Mouse (Mus musculus): ENCODE data around the gene Slc30a10. TPM values are rescaled to one million over a fixed set of nuclear protein-coding genes. Genes with fewer than 3 reads are reported as not detected.

Slc30a10 gene
- total and polyA plus RNA-seq, 3 experiments = not detected

- intact Hi-C loops (cut with DNase I) = no loop called here
- Histone ChIP-seq H3K27me3 (ENCODE audit: control insufficient read depth, insufficient read depth, low read length) (no peaks in the 10 kb centered on the region), H3K27ac (no peak overlapping the region), H3K4me1 (ENCODE audit: control insufficient read depth, insufficient read depth, low read length) (no peaks in the 10 kb centered on the region), H3K79me2 (replicated peaks; ENCODE audit: control insufficient read depth, insufficient read depth, low read length) (no peaks in the 10 kb centered on the region), H3K9ac (ENCODE audit: low read depth, low read length) (no peak overlapping the region), H3K36me3 (ENCODE audit: control insufficient read depth, insufficient read depth, low read length) (no peaks in the 10 kb centered on the region), H3K4me3 (no peak overlapping the region)
- 85% methylated on average over 12 of the region's 12 CpGs for WGBS
- no peak for TF ChIP-seq EP300 (IDR thresholded peaks at IDR 0.05; ENCODE audit: insufficient read depth, low read depth, low read length)
- no peak for TF ChIP-seq POLR2A (IDR thresholded peaks at IDR 0.05; ENCODE audit: insufficient read depth, low read depth, low read length)
- no peak for TF ChIP-seq CTCF (IDR thresholded peaks at IDR 0.05)
- DNase-seq = no peak
Observed at GRCm38 (mm10) chr1:185483356-185484057, 28.9 kb downstream of the Slc30a10 start.

GRCm38 (mm10) chr1:185484281-185484680, 29.6 kb downstream of the Slc30a10 start:
- DNase-seq = no peak
- TF ChIP-seq EP300 (IDR thresholded peaks at IDR 0.05; ENCODE audit: insufficient read depth, low read depth, low read length) (no peak), POLR2A (IDR thresholded peaks at IDR 0.05; ENCODE audit: insufficient read depth, low read depth, low read length) (no peak), CTCF (IDR thresholded peaks at IDR 0.05) (no peak)
- no peaks in the 10 kb centered on the region for H3K36me3 ChIP-seq (ENCODE audit: control insufficient read depth, insufficient read depth, low read length)
- H3K9ac ChIP-seq (ENCODE audit: low read depth, low read length) = no peak overlapping the region
- no peaks in the 10 kb centered on the region for H3K27me3 ChIP-seq (ENCODE audit: control insufficient read depth, insufficient read depth, low read length)
- WGBS = 79% methylated on average over 19 of the region's 19 CpGs
- no peaks in the 10 kb centered on the region for H3K4me1 ChIP-seq (ENCODE audit: control insufficient read depth, insufficient read depth, low read length)
- intact Hi-C loops (cut with DNase I) = no loop called here
- H3K79me2 ChIP-seq (replicated peaks; ENCODE audit: control insufficient read depth, insufficient read depth, low read length) = no peaks in the 10 kb centered on the region
- H3K4me3 ChIP-seq = no peak overlapping the region
- H3K27ac ChIP-seq = no peak overlapping the region

DNA sequence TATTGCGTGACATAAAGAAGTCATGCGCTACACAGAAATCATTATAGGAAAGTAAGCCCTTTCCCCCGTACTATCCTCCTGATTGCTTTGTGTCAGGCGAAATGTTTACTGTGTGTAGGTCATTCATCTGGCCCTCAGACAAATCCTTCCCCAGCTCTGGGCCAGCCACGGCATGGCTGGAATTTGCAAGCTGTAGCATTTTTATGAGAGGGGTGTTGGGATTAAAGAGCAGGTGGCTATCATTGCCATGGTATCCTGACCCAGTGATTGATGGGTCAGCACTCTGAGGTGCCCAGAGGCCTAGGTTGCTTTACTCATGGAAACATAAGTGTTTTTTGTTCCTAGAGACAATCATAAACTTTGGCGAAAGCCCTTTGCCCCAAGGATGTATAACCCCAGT, 35.2 kb downstream of the Slc30a10 start:
- no peak overlapping the region for H3K9ac ChIP-seq (ENCODE audit: low read depth, low read length)
- no peaks in the 10 kb centered on the region for H3K36me3 ChIP-seq (ENCODE audit: control insufficient read depth, insufficient read depth, low read length)
- no peaks in the 10 kb centered on the region for H3K27me3 ChIP-seq (ENCODE audit: control insufficient read depth, insufficient read depth, low read length)
- TF ChIP-seq POLR2A (IDR thresholded peaks at IDR 0.05; ENCODE audit: insufficient read depth, low read depth, low read length) (no peak), EP300 (IDR thresholded peaks at IDR 0.05; ENCODE audit: insufficient read depth, low read depth, low read length) (no peak), CTCF (IDR thresholded peaks at IDR 0.05) (no peak)
- no peaks in the 10 kb centered on the region for H3K79me2 ChIP-seq (replicated peaks; ENCODE audit: control insufficient read depth, insufficient read depth, low read length)
- intact Hi-C loops (cut with DNase I) = no loop called here
- no peak overlapping the region for H3K27ac ChIP-seq
- H3K4me3 ChIP-seq = no peak overlapping the region
- no peaks in the 10 kb centered on the region for H3K4me1 ChIP-seq (ENCODE audit: control insufficient read depth, insufficient read depth, low read length)
- no peak for DNase-seq
- WGBS = 79% methylated on average over 6 of the region's 6 CpGs

- WGBS = 89% methylated on average over 2 of the region's 2 CpGs
- no peak for DNase-seq
- Histone ChIP-seq H3K4me1 (ENCODE audit: control insufficient read depth, insufficient read depth, low read length) (no peaks in the 10 kb centered on the region), H3K9ac (ENCODE audit: low read depth, low read length) (no peak overlapping the region), H3K27me3 (ENCODE audit: control insufficient read depth, insufficient read depth, low read length) (no peaks in the 10 kb centered on the region), H3K79me2 (replicated peaks; ENCODE audit: control insufficient read depth, insufficient read depth, low read length) (no peaks in the 10 kb centered on the region), H3K27ac (no peak overlapping the region), H3K4me3 (no peak overlapping the region), H3K36me3 (ENCODE audit: control insufficient read depth, insufficient read depth, low read length) (no peaks in the 10 kb centered on the region)
- intact Hi-C loops (cut with DNase I) = no loop called here
- TF ChIP-seq EP300 (IDR thresholded peaks at IDR 0.05; ENCODE audit: insufficient read depth, low read depth, low read length) = no peak
- no peak for TF ChIP-seq CTCF (IDR thresholded peaks at IDR 0.05)
- TF ChIP-seq POLR2A (IDR thresholded peaks at IDR 0.05; ENCODE audit: insufficient read depth, low read depth, low read length) = no peak
Observed at GRCm38 (mm10) chr1:185490603-185491002, 36.0 kb downstream of the Slc30a10 start.

GRCm38 (mm10) chr1:185493439-185494034, 38.9 kb downstream of the Slc30a10 start:
- Histone ChIP-seq H3K27me3 (ENCODE audit: control insufficient read depth, insufficient read depth, low read length) (no peaks in the 10 kb centered on the region), H3K4me1 (ENCODE audit: control insufficient read depth, insufficient read depth, low read length) (no peaks in the 10 kb centered on the region), H3K4me3 (no peak overlapping the region), H3K79me2 (replicated peaks; ENCODE audit: control insufficient read depth, insufficient read depth, low read length) (no peaks in the 10 kb centered on the region), H3K9ac (ENCODE audit: low read depth, low read length) (no peak overlapping the region), H3K36me3 (ENCODE audit: control insufficient read depth, insufficient read depth, low read length) (no peaks in the 10 kb centered on the region), H3K27ac (no peak overlapping the region)
- intact Hi-C loops (cut with DNase I) = no loop called here
- TF ChIP-seq EP300 (IDR thresholded peaks at IDR 0.05; ENCODE audit: insufficient read depth, low read depth, low read length) (no peak), POLR2A (IDR thresholded peaks at IDR 0.05; ENCODE audit: insufficient read depth, low read depth, low read length) (no peak), CTCF (IDR thresholded peaks at IDR 0.05) (no peak)
- DNase-seq = no peak
- 55% methylated on average over 4 of the region's 4 CpGs for WGBS

DNA sequence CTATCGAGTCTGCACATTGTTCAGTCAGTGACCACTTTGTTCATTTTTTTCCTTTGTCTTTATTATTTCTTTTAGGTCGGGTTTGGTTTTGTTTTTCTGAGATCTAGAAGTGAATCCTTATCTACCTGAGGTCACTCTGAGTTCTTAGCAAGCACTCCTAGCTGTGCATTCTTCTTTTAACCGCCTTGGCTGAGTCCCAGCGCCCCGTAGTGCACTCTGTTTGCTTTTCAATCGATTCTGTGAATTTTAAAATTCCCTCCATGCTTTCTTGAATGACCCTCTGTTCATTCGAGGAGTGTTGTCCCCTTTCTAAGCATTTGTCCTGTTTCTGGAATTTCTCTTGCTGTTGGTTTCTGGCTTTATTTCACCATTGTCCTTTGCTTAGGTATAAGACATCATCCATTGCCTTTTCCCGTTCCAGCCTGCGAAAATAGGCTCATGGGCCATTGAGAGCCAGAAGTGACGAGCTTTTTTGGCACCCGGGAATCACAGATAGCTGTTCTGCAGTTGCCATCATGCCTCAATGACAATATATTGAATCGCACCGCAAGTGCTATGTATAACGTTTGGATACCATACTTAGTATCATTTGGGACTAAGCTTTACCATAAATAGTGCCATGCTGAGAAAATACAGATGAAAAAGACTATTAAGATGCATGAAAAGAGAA, 42.3 kb downstream of the Slc30a10 start:
- no peak overlapping the region for H3K27ac ChIP-seq
- no peaks in the 10 kb centered on the region for H3K27me3 ChIP-seq (ENCODE audit: control insufficient read depth, insufficient read depth, low read length)
- H3K4me3 ChIP-seq = no peak overlapping the region
- 69% methylated on average over 14 of the region's 14 CpGs for WGBS
- no peaks in the 10 kb centered on the region for H3K4me1 ChIP-seq (ENCODE audit: control insufficient read depth, insufficient read depth, low read length)
- H3K9ac ChIP-seq (ENCODE audit: low read depth, low read length) = no peak overlapping the region
- DNase-seq = no peak
- H3K36me3 ChIP-seq (ENCODE audit: control insufficient read depth, insufficient read depth, low read length) = no peaks in the 10 kb centered on the region
- TF ChIP-seq POLR2A (IDR thresholded peaks at IDR 0.05; ENCODE audit: insufficient read depth, low read depth, low read length) (no peak), CTCF (IDR thresholded peaks at IDR 0.05) (no peak), EP300 (IDR thresholded peaks at IDR 0.05; ENCODE audit: insufficient read depth, low read depth, low read length) (no peak)
- intact Hi-C loops (cut with DNase I) = no loop called here
- H3K79me2 ChIP-seq (replicated peaks; ENCODE audit: control insufficient read depth, insufficient read depth, low read length) = no peaks in the 10 kb centered on the region
